Mouse (Mus musculus) liver, embryonic 16.5 days (tissue): ENCODE measurements at regions not wholly inside any gene's neighbourhood (a gene's known extent, or its start where the extent isn't known, plus 50 kb on each side); places are given as distances from the start of the nearest gene placed in this dataset.

Experiments
- ATAC-seq: fragments of 200-750 bp; cut with Nextera tagmentation; 2 replicates; pipeline ENCODE4 v1.8.0; 2017; ENCODE audit warnings: low read depth, mild to moderate bottlenecking, moderate number of reproducible peaks, moderate library complexity
- H3K27ac ChIP-seq: fragments of 300-500 bp; sonication (generic); 2 replicates; pipeline ENCODE4 v1.5.1; 2014; ENCODE audit warnings: mild to moderate bottlenecking, low read length
- H3K27me3 ChIP-seq: fragments of 300-500 bp; sonication (generic); 2 replicates; pipeline ENCODE4 v1.6.1; 2014; ENCODE audit warnings: low read depth, low read length, mixed read lengths; ENCODE audit not compliant: control insufficient read depth, insufficient read depth
- H3K36me3 ChIP-seq: fragments of 300-500 bp; sonication (generic); 2 replicates; pipeline ENCODE4 v1.6.1; 2014; ENCODE audit warnings: mild to moderate bottlenecking; ENCODE audit not compliant: control insufficient read depth, insufficient read depth
- H3K4me1 ChIP-seq: fragments of 300-500 bp; sonication (generic); 2 replicates; pipeline ENCODE4 v1.6.1; 2014; ENCODE audit warnings: low read depth, low read length, mixed read lengths; ENCODE audit not compliant: control insufficient read depth
- H3K4me2 ChIP-seq: fragments of 300-500 bp; sonication (generic); 2 replicates; pipeline ENCODE4 v1.6.1; 2014; ENCODE audit warnings: low read depth, low read length, mixed read lengths
- H3K4me3 ChIP-seq: fragments of 300-500 bp; sonication (generic); 2 replicates; pipeline ENCODE4 v1.5.1; 2014; ENCODE audit warnings: low read depth, mild to moderate bottlenecking, low read length
- H3K9ac ChIP-seq: fragments of 300-500 bp; sonication (generic); 2 replicates; pipeline ENCODE4 v1.6.1; 2014; ENCODE audit warnings: low read depth, low read length
- H3K9me3 ChIP-seq: fragments of 300-500 bp; sonication (generic); replicated peaks from 2 replicates; pipeline ENCODE4 v1.6.1; 2016; ENCODE audit warnings: low read length; ENCODE audit not compliant: control insufficient read depth
- WGBS: fragments of 180-500 bp; shearing (Covaris S2); extraction: QIAGEN DNeasy Blood & Tissue Kit; methylation state at CpG from one replicate; pipeline ENCODE4 v1.1.7; 2014; ENCODE audit not compliant: insufficient replicate concordance; 5-methylcytosine and 5-hydroxymethylcytosine counted together

- Histone ChIP-seq H3K9me3 (no peaks in the 10 kb centered on the region), H3K9ac (no peak overlapping the region), H3K4me2 (no peak overlapping the region), H3K36me3 (no peaks in the 10 kb centered on the region), H3K4me3 (no peak overlapping the region), H3K4me1 (peaks cover 4% of the 10 kb centered on the region), H3K27ac (no peak overlapping the region), H3K27me3 (peaks cover 22% of the 10 kb centered on the region)
- WGBS = 72% methylated on average over 3 of the region's 3 CpGs
- ATAC-seq = no peak
Measured at GRCm38 (mm10) chr13:112105953-112106352, 182.3 kb upstream of the Ankrd55 start.

- 63% methylated on average over 7 of the region's 7 CpGs for WGBS
- H3K4me2 ChIP-seq = no peak overlapping the region
- ATAC-seq = no peak
- no peak overlapping the region for H3K27ac ChIP-seq
- H3K36me3 ChIP-seq = no peaks in the 10 kb centered on the region
- H3K9me3 ChIP-seq = no peaks in the 10 kb centered on the region
- no peaks in the 10 kb centered on the region for H3K4me1 ChIP-seq
- H3K9ac ChIP-seq = no peak overlapping the region
- H3K4me3 ChIP-seq = no peak overlapping the region
- H3K27me3 ChIP-seq = peaks cover 2% of the 10 kb centered on the region; the same call in 1 of the 2 replicates
Measured at GRCm38 (mm10) chr13:112114741-112115201, 173.5 kb upstream of the Ankrd55 start.

- H3K9ac ChIP-seq = no peak overlapping the region
- no peak for ATAC-seq
- no peak overlapping the region for H3K27ac ChIP-seq
- H3K36me3 ChIP-seq = no peaks in the 10 kb centered on the region
- 43% methylated on average over 9 of the region's 9 CpGs for WGBS
- H3K4me2 ChIP-seq = no peak overlapping the region
- no peaks in the 10 kb centered on the region for H3K4me1 ChIP-seq
- peaks cover 2% of the 10 kb centered on the region; the same call in 1 of the 2 replicates for H3K27me3 ChIP-seq
- no peak overlapping the region for H3K4me3 ChIP-seq
- no peaks in the 10 kb centered on the region for H3K9me3 ChIP-seq
Measured at GRCm38 (mm10) chr13:112116101-112116726, 172.0 kb upstream of the Ankrd55 start.

- 70% methylated on average over 3 of the region's 3 CpGs for WGBS
- no peak overlapping the region for H3K4me3 ChIP-seq
- no peaks in the 10 kb centered on the region for H3K4me1 ChIP-seq
- no peak overlapping the region for H3K4me2 ChIP-seq
- no peaks in the 10 kb centered on the region for H3K9me3 ChIP-seq
- no peak for ATAC-seq
- no peaks in the 10 kb centered on the region for H3K36me3 ChIP-seq
- no peak overlapping the region for H3K9ac ChIP-seq
- no peak overlapping the region for H3K27ac ChIP-seq
- peaks cover 2% of the 10 kb centered on the region; the same call in 1 of the 2 replicates for H3K27me3 ChIP-seq
Measured at GRCm38 (mm10) chr13:112118564-112118963, 169.7 kb upstream of the Ankrd55 start.

- Histone ChIP-seq H3K27ac (no peak overlapping the region), H3K9me3 (no peaks in the 10 kb centered on the region), H3K27me3 (no peaks in the 10 kb centered on the region), H3K4me3 (no peak overlapping the region), H3K36me3 (no peaks in the 10 kb centered on the region), H3K4me2 (no peak overlapping the region), H3K4me1 (no peaks in the 10 kb centered on the region), H3K9ac (no peak overlapping the region)
- ATAC-seq = no peak
- 49% methylated on average over 11 of the region's 11 CpGs for WGBS
Measured at GRCm38 (mm10) chr13:112119611-112120041, 168.6 kb upstream of the Ankrd55 start.

- H3K27me3 ChIP-seq = no peaks in the 10 kb centered on the region
- ATAC-seq = no peak
- H3K4me3 ChIP-seq = no peak overlapping the region
- H3K9ac ChIP-seq = no peak overlapping the region
- 41% methylated on average over 4 of the region's 4 CpGs for WGBS
- no peaks in the 10 kb centered on the region for H3K4me1 ChIP-seq
- H3K27ac ChIP-seq = no peak overlapping the region
- H3K9me3 ChIP-seq = no peaks in the 10 kb centered on the region
- H3K36me3 ChIP-seq = no peaks in the 10 kb centered on the region
- H3K4me2 ChIP-seq = no peak overlapping the region
Measured at GRCm38 (mm10) chr13:112120346-112120745, 167.9 kb upstream of the Ankrd55 start.

- Histone ChIP-seq H3K9ac (no peak overlapping the region), H3K27me3 (no peaks in the 10 kb centered on the region), H3K4me2 (no peak overlapping the region), H3K4me1 (no peaks in the 10 kb centered on the region), H3K9me3 (no peaks in the 10 kb centered on the region), H3K27ac (no peak overlapping the region), H3K4me3 (no peak overlapping the region), H3K36me3 (no peaks in the 10 kb centered on the region)
- WGBS = 80% methylated on average over 9 of the region's 9 CpGs
- ATAC-seq = no peak
Measured at GRCm38 (mm10) chr13:112121110-112121509, 167.1 kb upstream of the Ankrd55 start.

GRCm38 (mm10) chr13:112122842-112123373, 165.3 kb upstream of the Ankrd55 start:
- no peaks in the 10 kb centered on the region for H3K9me3 ChIP-seq
- no peak overlapping the region for H3K9ac ChIP-seq
- WGBS = 75% methylated on average over 9 of the region's 9 CpGs
- ATAC-seq = no peak
- H3K27me3 ChIP-seq = no peaks in the 10 kb centered on the region
- H3K36me3 ChIP-seq = no peaks in the 10 kb centered on the region
- H3K27ac ChIP-seq = no peak overlapping the region
- no peak overlapping the region for H3K4me2 ChIP-seq
- H3K4me1 ChIP-seq = no peaks in the 10 kb centered on the region
- no peak overlapping the region for H3K4me3 ChIP-seq

GRCm38 (mm10) chr13:112125769-112126469, 162.3 kb upstream of the Ankrd55 start:
- H3K27me3 ChIP-seq = no peaks in the 10 kb centered on the region
- H3K27ac ChIP-seq = no peak overlapping the region
- H3K4me2 ChIP-seq = no peak overlapping the region
- 69% methylated on average over 14 of the region's 14 CpGs for WGBS
- no peaks in the 10 kb centered on the region for H3K9me3 ChIP-seq
- no peak for ATAC-seq
- H3K4me3 ChIP-seq = no peak overlapping the region
- H3K9ac ChIP-seq = no peak overlapping the region
- no peaks in the 10 kb centered on the region for H3K4me1 ChIP-seq
- no peaks in the 10 kb centered on the region for H3K36me3 ChIP-seq
